Mouse (Mus musculus): ENCODE measurements at regions not wholly inside any gene's neighbourhood (a gene's known extent, or its start where the extent isn't known, plus 50 kb on each side); places are given as distances from the start of the nearest gene placed in this dataset.

GRCm38 (mm10) chr13:72400677-72401076 is 227.9 kb upstream of the Irx2 start:
- WGBS = 17% methylated on average over 10 of the region's 10 CpGs
- peak; percentile 51; the same call in 1 of the 2 replicates for ATAC-seq
- no peak overlapping the region for H3K9ac ChIP-seq (replicated peaks; ENCODE audit: low read length)
- H3K4me2 ChIP-seq (ENCODE audit: low read depth, low read length) = 0 out of 2 replicates have a peak overlapping the region, but pooled peaks have one; percentile 17
- DNase-seq (ENCODE audit: low spot score) = peak; percentile 65
- H3K36me3 ChIP-seq (ENCODE audit: insufficient read depth, low read length) = no peaks in the 10 kb centered on the region
- no peak overlapping the region; the same call in 1 of the 2 replicates for H3K27ac ChIP-seq
- no peak overlapping the region for H3K4me3 ChIP-seq (ENCODE audit: low read length)
- TF ChIP-seq CTCF (IDR thresholded peaks at IDR 0.05; ENCODE audit: low read depth) = no peak
- H3K27me3 ChIP-seq (ENCODE audit: insufficient read depth, low read length) = no peaks in the 10 kb centered on the region
- H3K4me1 ChIP-seq (ENCODE audit: insufficient read depth, low read length) = no peaks in the 10 kb centered on the region; the same call in none of the 2 replicates
- H3K9me3 ChIP-seq (ENCODE audit: low read length) = no peaks in the 10 kb centered on the region

DNA sequence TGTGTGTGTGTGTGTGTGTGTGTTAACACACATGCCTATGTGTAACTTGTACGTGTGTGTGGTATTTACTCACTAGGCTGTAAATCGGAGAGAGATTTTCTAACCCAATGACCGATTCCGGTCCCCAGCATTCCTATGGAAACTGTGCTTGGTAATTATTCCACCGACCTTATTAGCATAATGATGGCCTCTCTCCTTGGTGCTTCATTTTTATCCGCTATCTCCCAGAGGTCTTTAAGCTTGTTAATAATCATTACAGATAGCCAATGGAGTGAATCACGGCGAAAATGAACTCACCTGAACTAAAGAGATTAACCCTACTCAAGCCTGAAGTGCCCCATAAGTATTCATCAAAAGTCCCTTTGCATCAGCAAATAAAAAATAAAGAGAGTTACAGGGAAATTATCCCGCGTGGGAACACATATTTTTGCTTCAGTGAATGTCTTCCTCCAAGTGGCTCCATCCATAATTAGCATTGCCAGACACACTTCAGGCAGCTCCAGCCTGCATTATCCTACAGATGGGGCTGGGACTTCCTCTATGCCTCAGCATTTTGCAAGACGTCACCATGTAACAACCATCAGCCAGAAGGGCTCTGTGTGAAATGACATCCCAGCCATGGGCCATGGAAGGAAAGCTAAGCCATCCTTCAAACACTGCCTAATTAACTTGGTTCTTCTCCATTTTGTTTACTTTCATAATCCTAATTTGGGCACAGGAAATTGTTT is 219.2 kb upstream of the Irx2 start:
- Histone ChIP-seq H3K4me1 (ENCODE audit: insufficient read depth, low read length) (no peaks in the 10 kb centered on the region; the same call in 1 of the 2 replicates), H3K9me3 (ENCODE audit: low read length) (no peaks in the 10 kb centered on the region), H3K27me3 (ENCODE audit: insufficient read depth, low read length) (no peaks in the 10 kb centered on the region), H3K9ac (replicated peaks; ENCODE audit: low read length) (no peak overlapping the region), H3K27ac (no peak overlapping the region), H3K4me2 (ENCODE audit: low read depth, low read length) (no peak overlapping the region), H3K36me3 (ENCODE audit: insufficient read depth, low read length) (no peaks in the 10 kb centered on the region), H3K4me3 (ENCODE audit: low read length) (no peak overlapping the region)
- ATAC-seq (peak; percentile 59; the same call in 1 of the 2 replicates), DNase-seq (ENCODE audit: low spot score) (peak; percentile 20)
- 48% methylated on average over 11 of the region's 11 CpGs for WGBS
- no peak for TF ChIP-seq CTCF (IDR thresholded peaks at IDR 0.05; ENCODE audit: low read depth)

DNA sequence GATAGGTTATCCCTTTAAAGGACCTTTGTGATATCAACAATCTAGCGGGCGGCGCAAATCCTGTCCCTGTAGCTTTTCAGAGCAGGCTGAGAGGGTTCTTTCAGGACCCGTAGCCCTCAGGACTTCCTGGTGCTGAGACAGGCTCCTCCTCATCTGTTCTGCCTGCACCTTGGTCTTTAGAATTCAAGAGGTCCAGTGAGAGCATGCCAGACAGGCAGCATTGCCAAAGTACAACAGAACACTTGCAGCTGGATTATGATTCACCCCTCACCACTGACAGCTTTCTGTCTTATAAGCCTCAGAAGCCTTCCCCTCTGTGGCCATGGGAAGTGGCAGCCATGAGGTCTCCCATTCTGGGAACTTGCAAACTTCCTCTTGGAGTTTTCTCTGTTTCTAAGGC is 216.0 kb upstream of the Irx2 start:
- TF ChIP-seq CTCF (IDR thresholded peaks at IDR 0.05; ENCODE audit: low read depth) = no peak
- Histone ChIP-seq H3K4me3 (ENCODE audit: low read length) (no peak overlapping the region), H3K27me3 (ENCODE audit: insufficient read depth, low read length) (no peaks in the 10 kb centered on the region), H3K27ac (no peak overlapping the region), H3K4me2 (ENCODE audit: low read depth, low read length) (no peak overlapping the region), H3K36me3 (ENCODE audit: insufficient read depth, low read length) (no peaks in the 10 kb centered on the region), H3K9ac (replicated peaks; ENCODE audit: low read length) (no peak overlapping the region), H3K9me3 (ENCODE audit: low read length) (no peaks in the 10 kb centered on the region), H3K4me1 (ENCODE audit: insufficient read depth, low read length) (no peaks in the 10 kb centered on the region)
- ATAC-seq (no peak), DNase-seq (ENCODE audit: low spot score) (no peak)
- 95% methylated on average over 4 of the region's 4 CpGs for WGBS

GRCm38 (mm10) chr13:72416981-72417380 is 211.6 kb upstream of the Irx2 start:
- no peak for TF ChIP-seq CTCF (IDR thresholded peaks at IDR 0.05; ENCODE audit: low read depth)
- Histone ChIP-seq H3K36me3 (ENCODE audit: insufficient read depth, low read length) (no peaks in the 10 kb centered on the region), H3K4me1 (ENCODE audit: insufficient read depth, low read length) (no peaks in the 10 kb centered on the region), H3K27me3 (ENCODE audit: insufficient read depth, low read length) (no peaks in the 10 kb centered on the region), H3K9ac (replicated peaks; ENCODE audit: low read length) (no peak overlapping the region), H3K4me2 (ENCODE audit: low read depth, low read length) (no peak overlapping the region), H3K27ac (no peak overlapping the region), H3K4me3 (ENCODE audit: low read length) (no peak overlapping the region), H3K9me3 (ENCODE audit: low read length) (no peaks in the 10 kb centered on the region)
- ATAC-seq (no peak), DNase-seq (ENCODE audit: low spot score) (no peak)
- 68% methylated on average over 2 of the region's 2 CpGs for WGBS

- no peak for ATAC-seq
These were observed 210.8 kb upstream of the Irx2 start for GRCm38 (mm10) chr13:72417816-72418215.

DNA sequence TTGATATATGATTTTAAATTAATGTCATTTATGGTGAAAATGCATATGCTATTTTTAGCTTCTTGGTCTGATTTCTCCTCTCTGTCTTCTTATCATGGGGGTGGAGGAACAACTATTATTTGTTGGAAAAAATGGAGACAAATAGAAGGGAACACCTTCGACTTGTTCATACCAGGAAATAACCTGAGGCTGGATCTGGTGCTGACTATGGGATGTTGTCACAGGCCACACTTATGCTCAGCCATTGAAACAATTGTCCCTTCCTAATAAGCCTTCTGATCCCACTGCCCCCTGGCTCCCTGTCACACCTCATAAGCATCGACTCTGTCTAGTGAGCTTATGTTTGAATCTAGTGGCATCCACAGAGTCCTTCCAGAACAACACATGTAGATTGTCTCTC is 210.3 kb upstream of the Irx2 start:
- ATAC-seq (no peak), DNase-seq (ENCODE audit: low spot score) (no peak)
- no peak overlapping the region for H3K27ac ChIP-seq
- H3K4me1 ChIP-seq (ENCODE audit: insufficient read depth, low read length) = no peaks in the 10 kb centered on the region
- H3K4me3 ChIP-seq (ENCODE audit: low read length) = no peak overlapping the region
- TF ChIP-seq CTCF (IDR thresholded peaks at IDR 0.05; ENCODE audit: low read depth) = no peak
- no peaks in the 10 kb centered on the region for H3K9me3 ChIP-seq (ENCODE audit: low read length)
- H3K4me2 ChIP-seq (ENCODE audit: low read depth, low read length) = no peak overlapping the region
- H3K9ac ChIP-seq (replicated peaks; ENCODE audit: low read length) = no peak overlapping the region
- H3K27me3 ChIP-seq (ENCODE audit: insufficient read depth, low read length) = no peaks in the 10 kb centered on the region
- WGBS = 72% methylated on average over 2 of the region's 2 CpGs
- no peaks in the 10 kb centered on the region for H3K36me3 ChIP-seq (ENCODE audit: insufficient read depth, low read length)

More at GRCm38 (mm10) chr13:72417816-72418215, 210.8 kb upstream of the Irx2 start:
- DNase-seq (ENCODE audit: low spot score) = no peak
- Histone ChIP-seq H3K4me3 (ENCODE audit: low read length) (no peak overlapping the region), H3K4me1 (ENCODE audit: insufficient read depth, low read length) (no peaks in the 10 kb centered on the region), H3K9me3 (ENCODE audit: low read length) (no peaks in the 10 kb centered on the region), H3K9ac (replicated peaks; ENCODE audit: low read length) (no peak overlapping the region), H3K27ac (no peak overlapping the region), H3K4me2 (ENCODE audit: low read depth, low read length) (no peak overlapping the region), H3K36me3 (ENCODE audit: insufficient read depth, low read length) (no peaks in the 10 kb centered on the region), H3K27me3 (ENCODE audit: insufficient read depth, low read length) (no peaks in the 10 kb centered on the region)
- no peak for TF ChIP-seq CTCF (IDR thresholded peaks at IDR 0.05; ENCODE audit: low read depth)
- WGBS = 82% methylated on average over 3 of the region's 3 CpGs

DNA sequence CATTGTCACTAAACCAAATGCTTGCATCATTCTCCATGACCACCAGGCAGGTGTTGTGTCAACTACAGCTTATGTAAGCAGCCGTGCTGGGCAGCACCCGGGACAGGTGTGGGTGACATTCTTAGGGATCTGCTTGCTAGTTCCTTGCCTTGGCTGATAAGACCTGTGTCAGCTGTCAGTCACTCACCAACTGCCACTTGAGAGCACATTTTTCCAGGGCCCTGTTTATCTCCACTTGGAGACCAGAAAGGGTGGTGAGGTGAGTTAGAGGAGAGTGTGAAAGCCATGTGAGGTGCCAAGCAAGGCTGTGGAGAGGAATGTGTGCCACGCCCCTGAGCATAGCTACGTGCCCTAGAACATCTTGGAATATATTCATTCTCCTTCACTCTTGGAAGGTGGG is 209.1 kb upstream of the Irx2 start:
- DNase-seq (ENCODE audit: low spot score) = no peak
- no peaks in the 10 kb centered on the region for H3K36me3 ChIP-seq (ENCODE audit: insufficient read depth, low read length)
- WGBS = 91% methylated on average over 4 of the region's 4 CpGs
- no peak for ATAC-seq
- no peak overlapping the region for H3K4me3 ChIP-seq (ENCODE audit: low read length)
- H3K4me2 ChIP-seq (ENCODE audit: low read depth, low read length) = no peak overlapping the region
- H3K9me3 ChIP-seq (ENCODE audit: low read length) = no peaks in the 10 kb centered on the region
- no peaks in the 10 kb centered on the region for H3K27me3 ChIP-seq (ENCODE audit: insufficient read depth, low read length)
- H3K27ac ChIP-seq = no peak overlapping the region
- H3K4me1 ChIP-seq (ENCODE audit: insufficient read depth, low read length) = no peaks in the 10 kb centered on the region
- H3K9ac ChIP-seq (replicated peaks; ENCODE audit: low read length) = no peak overlapping the region
- TF ChIP-seq CTCF (IDR thresholded peaks at IDR 0.05; ENCODE audit: low read depth) = no peak
